Mouse (Mus musculus) ovary, adult 10 weeks (tissue): ENCODE measurements around the gene Elmod2. TPM values are rescaled to one million over a fixed set of nuclear protein-coding genes. Genes with fewer than 3 reads are reported as not detected.

ENCODE experiments used
- polyA plus RNA-seq: library from polyadenylated mRNA; stranded (reverse); fragments of 350-450 nt; fragmentation: Illumina TruSeq; extraction: RNeasy Lipid Tissue Mini Kit (QIAGEN cat#74804); gene quantifications from one replicate; pipeline ENCODE4 v1.2.3, GENCODE M21; 2014

Gene Elmod2
- polyA plus RNA-seq: 64.8 TPM

DNA sequence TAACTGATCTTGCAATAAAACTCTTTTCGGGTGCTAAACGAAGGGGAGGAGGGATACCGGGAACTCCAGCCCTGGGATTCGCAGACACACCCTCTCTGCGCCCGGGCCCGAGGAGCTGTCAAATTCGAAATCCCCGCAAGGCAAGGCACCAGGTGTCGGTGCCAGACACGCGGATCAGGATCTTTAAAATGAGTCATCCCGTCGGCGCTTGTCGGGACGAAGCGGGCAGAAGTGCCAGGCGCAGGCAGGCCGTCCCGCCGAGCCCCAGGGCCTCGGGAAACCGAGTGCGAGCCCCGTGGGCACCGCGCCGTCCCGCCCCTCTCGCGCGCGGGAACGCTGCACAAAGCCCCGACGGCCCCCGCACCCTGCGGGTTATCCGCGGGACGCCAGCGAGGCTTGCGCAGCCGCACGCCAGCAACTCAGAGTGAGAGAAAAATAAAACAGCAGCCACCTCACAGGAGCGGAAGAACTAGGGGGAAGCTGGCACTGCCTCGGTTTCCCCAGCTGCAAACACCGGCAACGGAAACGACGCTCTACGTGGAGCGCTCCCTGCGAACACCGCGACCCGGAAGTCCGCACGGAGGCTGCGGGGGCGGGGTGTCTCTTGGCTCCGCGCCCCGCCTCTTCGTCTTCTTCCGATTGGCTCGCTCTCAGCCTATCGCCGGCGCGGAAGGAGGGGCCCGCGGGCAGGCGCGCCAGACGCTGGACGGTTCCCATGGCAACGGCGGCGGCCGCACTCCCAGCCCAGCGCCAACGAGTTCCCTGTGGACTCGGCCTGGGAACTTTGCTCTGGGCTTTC, at the start of gene Elmod2:
Elmod2 (minus strand) TSS at position 588 of the 799 bp plus-strand sequence.

DNA sequence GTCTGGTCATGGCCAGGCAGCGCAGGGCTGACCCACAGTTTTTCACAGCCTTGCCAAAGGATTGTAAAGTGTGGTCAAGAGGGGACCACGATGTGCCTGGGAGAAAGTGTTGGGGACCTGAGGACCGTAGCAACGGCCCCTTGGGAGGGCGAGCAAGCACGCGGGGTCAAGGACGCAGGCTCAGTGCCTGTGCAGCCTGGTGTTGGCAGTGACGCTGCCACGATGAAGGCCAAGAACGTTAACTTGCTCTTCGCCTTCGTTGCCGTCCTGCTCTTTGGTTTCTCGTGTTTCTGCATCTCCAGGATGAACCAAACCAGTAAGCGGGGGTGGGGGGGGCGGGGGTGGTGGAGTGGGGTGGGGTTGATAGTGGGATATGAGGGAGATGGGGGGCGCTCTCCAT, 16.0 kb upstream of the Elmod2 start, which contains the start of gene Mgat4d:
Mgat4d (plus strand) TSS at position 209 of the 400 bp plus-strand sequence.

DNA sequence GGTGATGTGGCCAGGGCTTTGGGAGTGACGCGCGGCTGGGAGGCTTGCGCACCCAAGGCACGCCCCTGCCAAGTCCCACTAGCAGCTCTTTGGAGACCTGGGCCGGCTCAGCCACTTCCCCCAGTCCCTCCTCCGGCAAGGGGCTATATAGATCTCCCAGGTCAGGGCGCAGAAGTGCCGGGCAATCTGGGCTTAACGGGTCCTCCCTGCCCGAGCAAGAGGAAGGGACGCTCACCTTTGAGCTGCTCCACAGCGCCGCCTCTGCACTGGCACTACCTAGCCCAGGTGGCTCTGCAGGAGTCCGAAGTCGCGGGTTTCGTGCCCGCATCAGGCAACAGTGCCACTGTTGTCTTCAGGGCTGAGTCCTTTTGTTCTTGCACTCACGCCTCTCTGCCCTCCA, 42.1 kb downstream of the Elmod2 start, which contains the start of gene Ucp1:
Ucp1 (plus strand) TSS at position 177 of the 400 bp plus-strand sequence.

Other genes with a start within 250 kb of the Elmod2 start
- 7.7 TPM for gene Tbc1d9, start 167.1 kb downstream of the Elmod2 start, polyA plus RNA-seq
- not detected for gene Gm10645, start 166.3 kb downstream of the Elmod2 start, polyA plus RNA-seq
- gene Ucp1, start 42.1 kb downstream of the Elmod2 start, polyA plus RNA-seq: not detected
- gene Mgat4d, start 16.0 kb upstream of the Elmod2 start, polyA plus RNA-seq: 0.54 TPM
- gene Clgn, start 57.4 kb upstream of the Elmod2 start, polyA plus RNA-seq: 0.11 TPM
- gene Scoc, start 125.9 kb upstream of the Elmod2 start, polyA plus RNA-seq: 263 TPM
- not detected for gene Olfr370, start 203.3 kb upstream of the Elmod2 start, polyA plus RNA-seq
- gene Ndufb7, start 234.2 kb upstream of the Elmod2 start, polyA plus RNA-seq: 0.11 TPM